Comparison of ENCODE assay signal across 13 mouse cellular contexts in the genomic region with DNA sequence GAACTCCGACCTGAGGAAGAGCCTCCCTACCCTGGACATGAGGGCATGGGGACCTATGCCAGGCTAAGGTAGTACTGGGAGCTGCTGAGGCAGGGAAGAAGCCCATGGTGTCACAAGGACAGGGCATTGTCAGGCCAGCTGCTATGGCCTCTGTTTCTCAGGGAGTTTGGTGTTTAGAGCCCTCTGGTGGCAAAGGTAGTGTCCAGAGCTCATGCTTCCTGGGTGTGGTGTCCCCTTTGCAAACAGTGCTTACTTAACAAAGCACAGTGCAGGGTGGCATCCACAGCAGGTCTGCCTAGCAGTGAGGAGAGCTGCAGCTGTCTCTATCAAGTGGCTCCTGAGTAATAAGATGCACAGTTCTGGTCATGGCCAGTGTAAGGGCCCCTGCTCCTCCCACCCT. TPM values are rescaled to one million over a fixed set of nuclear protein-coding genes. Genes with fewer than 3 reads are reported as not detected.
DNase-seq lines count a peak whose midpoint lies in the region; ATAC-seq and TF ChIP-seq lines count a peak whose summit lies in the region.
"Had no signal": no experiment of that assay in that cellular context is flagged by ENCODE, and none has a peak within 500 bp of the region (broad histone marks: within the 10 kb centered on the region; RNA-seq: fewer than 3 reads in every experiment).

No protein-coding gene starts in this region.

- peaks cover 3% of the 10 kb centered on the region for H3K36me3 ChIP-seq in heart, embryonic 13.5 days
- H3K36me3 ChIP-seq: midbrain, embryonic 13.5 days had no signal

- peaks cover 74% of the 10 kb centered on the region for H3K4me1 ChIP-seq in heart, embryonic 13.5 days
- H3K4me1 ChIP-seq in lung, adult 2 months (ENCODE audit: control insufficient read depth, insufficient read depth, low read length): peaks cover 25% of the 10 kb centered on the region

- peaks cover 7% of the 10 kb centered on the region for H3K9me3 ChIP-seq in heart, embryonic 13.5 days

- peak; percentile 22; the same call in 1 of the 2 replicates for TF ChIP-seq POLR2A in lung, adult 2 months (IDR thresholded peaks at IDR 0.05; ENCODE audit: borderline replicate concordance, extremely low read depth, low read depth, low read length)

- H3K27me3 ChIP-seq in heart, embryonic 13.5 days (replicated peaks): peaks cover 32% of the 10 kb centered on the region

- peak overlapping the region; percentile 98 for H3K27ac ChIP-seq in heart, embryonic 13.5 days (replicated peaks)
- H3K27ac ChIP-seq: forebrain, embryonic 13.5 days; midbrain, embryonic 13.5 days had no signal

- H3K4me2 ChIP-seq in heart, embryonic 13.5 days: peak overlapping the region; percentile 46
- H3K4me2 ChIP-seq: forebrain, embryonic 13.5 days; midbrain, embryonic 13.5 days had no signal

- 67% methylated on average over 1 of the region's 1 CpGs for WGBS in heart, embryonic 13.5 days
- 47% methylated on average over 1 of the region's 1 CpGs for WGBS in lung, adult 2 months

- no peak for ATAC-seq in heart, embryonic 13.5 days (ENCODE audit: extremely low read depth, insufficient number of reproducible peaks, low FRiP score, low TSS enrichment)
- ATAC-seq in CD4-positive, CD25-positive, alpha-beta regulatory T cell, adult 4 months: no peak
- ATAC-seq: forebrain, embryonic 13.5 days; midbrain, embryonic 13.5 days had no signal

- TF ChIP-seq CTCF in lung, adult 2 months (IDR thresholded peaks at IDR 0.05; ENCODE audit: insufficient read depth, low read length): peak; percentile 54; the same call in 1 of the 2 replicates

- H3K9ac ChIP-seq in heart, embryonic 13.5 days: peak overlapping the region; percentile 85
- H3K9ac ChIP-seq: forebrain, embryonic 13.5 days; midbrain, embryonic 13.5 days had no signal

- no peak overlapping the region for H3K4me3 ChIP-seq in heart, embryonic 13.5 days
- no peak overlapping the region for H3K4me3 ChIP-seq in lung, adult 2 months (replicated peaks; ENCODE audit: extremely low read depth, low read depth, low read length)
- H3K4me3 ChIP-seq: forebrain, embryonic 13.5 days; midbrain, embryonic 13.5 days had no signal

- no peak for DNase-seq in heart, adult 11 months
- no peak for DNase-seq in lung, adult 2 months
- no peak for DNase-seq in lung, postnatal 14 days
- peak; percentile 55 for DNase-seq in lung, postnatal 10 days
- no peak for DNase-seq in c-Kit-positive CD71-positive TER-119-positive erythroid progenitor cells, embryonic 14.5 days (ENCODE audit: low spot score)
- DNase-seq: adrenal gland, postnatal 14 days; cerebellum, adult 9-10 months; kidney, postnatal 14 days had no signal

RNA-seq across cellular contexts. Expression of gene Kcnq1, which starts 4.6 kb away (rescaled TPM):
- polyA plus RNA-seq in heart, embryonic 13.5 days (2015; fragmentation: Nextera tagmentation; extraction: Ambion mirVana): 15.0 and 15.6 TPM in 2 replicates
- 26.7 and 28.2 TPM in 2 replicates for polyA plus RNA-seq in lung, adult 2 months (2012; rRNA removed)
- polyA plus RNA-seq in CD4-positive, CD25-positive, alpha-beta regulatory T cell, adult 4 months (2017; shearing (Covaris generic)): not detected
- polyA plus RNA-seq: C2C12 had no signal

RNA-seq across cellular contexts. Expression of gene Trpm5, which starts 16.4 kb away (rescaled TPM):
- polyA plus RNA-seq in heart, embryonic 13.5 days (2015; fragmentation: Nextera tagmentation; extraction: Ambion mirVana): 3.5 and 4.4 TPM in 2 replicates
- polyA plus RNA-seq in lung, adult 2 months (2012; rRNA removed): 0.42 and 0.62 TPM in 2 replicates
- not detected for polyA plus RNA-seq in CD4-positive, CD25-positive, alpha-beta regulatory T cell, adult 4 months (2017; shearing (Covaris generic))

RNA-seq across cellular contexts. Expression of gene Tssc4, which starts 41.8 kb away (rescaled TPM):
- 58.2 and 60.7 TPM in 2 replicates for polyA plus RNA-seq in heart, embryonic 13.5 days (2015; fragmentation: Nextera tagmentation; extraction: Ambion mirVana)
- 83.1 and 85.1 TPM in 2 replicates for polyA plus RNA-seq in lung, adult 2 months (2012; rRNA removed)
- polyA plus RNA-seq in CD4-positive, CD25-positive, alpha-beta regulatory T cell, adult 4 months (2017; shearing (Covaris generic)): 10 to 100 TPM; 34.8 to 52.8 TPM

RNA-seq across cellular contexts. Expression of gene Cd81, which starts 58.3 kb away (rescaled TPM):
- polyA plus RNA-seq in heart, embryonic 13.5 days (2015; fragmentation: Nextera tagmentation; extraction: Ambion mirVana): 750 and 845 TPM in 2 replicates
- 575 and 614 TPM in 2 replicates for polyA plus RNA-seq in lung, adult 2 months (2012; rRNA removed)
- polyA plus RNA-seq in CD4-positive, CD25-positive, alpha-beta regulatory T cell, adult 4 months (2017; shearing (Covaris generic)): 100 to 1,000 TPM; 290 to 354 TPM

Comparison
In these comparisons a context has a peak if more than half of its experiments do, and no peak if none do; other contexts are left out.
1. RNA of gene Kcnq1, which starts 4.6 kb away (polyA plus RNA-seq): 26.7 to 28.2 TPM in lung, adult 2 months and 15.0 to 15.6 TPM in heart, embryonic 13.5 days; not detected in CD4-positive, CD25-positive, alpha-beta regulatory T cell, adult 4 months; every median in the first group is over 10 times any median in the second.